Mouse (Mus musculus) olfactory bulb, adult 2 months (tissue): ENCODE results near the gene Hist1h2bq. TPM values are rescaled to one million over a fixed set of nuclear protein-coding genes. Genes with fewer than 3 reads are reported as not detected.
A peak's percentile ranks its signal among the peaks of the same experiment; 100 is the strongest.

Experiments used
- H3K27ac ChIP-seq: fragments of 200-500 bp; 2 replicates; pipeline ENCODE4 v1.5.1; 2012; ENCODE audit warnings: low read depth, low read length; ENCODE audit not compliant: insufficient read depth
- H3K4me1 ChIP-seq: fragments of 200-500 bp; 2 replicates; pipeline ENCODE4 v1.6.1; 2012; ENCODE audit warnings: low read length; ENCODE audit not compliant: control insufficient read depth, insufficient read depth
- H3K4me3 ChIP-seq: fragments of 200-500 bp; 2 replicates; pipeline ENCODE4 v1.5.1; 2012; ENCODE audit warnings: mild to moderate bottlenecking, low read depth, low read length, moderate library complexity; ENCODE audit not compliant: insufficient read depth
- CTCF ChIP-seq: fragments of 200-500 bp; IDR thresholded peaks from 2 replicates; pipeline ENCODE4 v1.5.1; 2012; ENCODE audit warnings: low read depth, mild to moderate bottlenecking, low read length, moderate library complexity; ENCODE audit not compliant: insufficient read depth
- POLR2A ChIP-seq: fragments of 200-500 bp; IDR thresholded peaks from 2 replicates; pipeline ENCODE4 v1.6.1; 2012; ENCODE audit warnings: mild to moderate bottlenecking, low read depth, low read length, moderate library complexity; ENCODE audit not compliant: insufficient read depth
- WGBS: fragments of 180-500 bp; shearing (Covaris S2); methylation state at CpG from one replicate; pipeline ENCODE4 v1.1.7; 2018; 5-methylcytosine and 5-hydroxymethylcytosine counted together
- polyA plus RNA-seq: library from polyadenylated mRNA; stranded (reverse); fragments of >200 nt; gene quantifications from 2 replicates; pipeline ENCODE4 v1.2.4, GENCODE M21; 2012; ENCODE audit warnings: low replicate concordance; ENCODE audit not compliant: missing spikeins, insufficient read depth, insufficient read length

Hist1h2bq gene
- polyA plus RNA-seq, 1 experiment = not detected

- H3K4me3 ChIP-seq = no peak overlapping the region
Observed at GRCm38 (mm10) chr13:21781639-21782038, 28.4 kb downstream of the Hist1h2bq start.

GRCm38 (mm10) chr13:21781021-21781555, 28.9 kb downstream of the Hist1h2bq start:
- no peak for TF ChIP-seq POLR2A
- no peak for TF ChIP-seq CTCF
- WGBS = 50% methylated on average over 6 of the region's 6 CpGs
- Histone ChIP-seq H3K27ac (no peak overlapping the region), H3K4me1 (no peaks in the 10 kb centered on the region; the same call in 1 of the 2 replicates), H3K4me3 (no peak overlapping the region)

More at GRCm38 (mm10) chr13:21781639-21782038, 28.4 kb downstream of the Hist1h2bq start:
- 92% methylated on average over 1 of the region's 1 CpGs for whole genome bisulfite sequencing
- no peaks in the 10 kb centered on the region; the same call in 1 of the 2 replicates for H3K4me1 ChIP-seq
- TF ChIP-seq POLR2A = no peak
- H3K27ac ChIP-seq = no peak overlapping the region

- peak within 1 kb of the TSS; percentile 43 for H3K27ac ChIP-seq
- under 1% methylated on average over 44 of the region's 44 CpGs for WGBS
Observed at GRCm38 (mm10) chr13:21779767-21780731, 29.9 kb downstream of the Hist1h2bq start, which contains the start of gene Hist1h1b. Gene Hist1h1b, minus strand, starts transcription at chr13:21780625.

GRCm38 (mm10) chr13:21778814-21779766, 30.9 kb downstream of the Hist1h2bq start:
- Histone ChIP-seq H3K27ac (peak overlapping the region; percentile 43; the same call in 1 of the 2 replicates), H3K4me3 (peak overlapping the region; percentile 62), H3K4me1 (no peaks in the 10 kb centered on the region; the same call in 1 of the 2 replicates)
- TF ChIP-seq CTCF = no peak
- TF ChIP-seq POLR2A = no peak
- 2% methylated on average over 33 of the region's 33 CpGs for WGBS

More at GRCm38 (mm10) chr13:21779767-21780731, 29.9 kb downstream of the Hist1h2bq start, which contains the start of gene Hist1h1b:
- Histone ChIP-seq H3K4me1 (no peaks in the 10 kb centered on the region; the same call in 1 of the 2 replicates), H3K4me3 (peak within 1 kb of the TSS; percentile 62)
- peak; percentile 29; the same call in 1 of the 2 replicates for TF ChIP-seq POLR2A
- no peak for TF ChIP-seq CTCF

Other genes starting within 250 kb of the Hist1h2bq start
- not detected in 2 replicates for gene Olfr1364, start 228.4 kb downstream of the Hist1h2bq start, polyA plus RNA-seq
- gene Olfr1362, start 196.2 kb downstream of the Hist1h2bq start, polyA plus RNA-seq = not detected in 2 replicates
- gene Olfr11, start 167.7 kb downstream of the Hist1h2bq start, polyA plus RNA-seq = not detected in 2 replicates
- not detected in 2 replicates for gene Olfr1361, start 146.8 kb downstream of the Hist1h2bq start, polyA plus RNA-seq
- gene Olfr1360, start 132.8 kb downstream of the Hist1h2bq start, polyA plus RNA-seq = not detected in 2 replicates
- not detected in 2 replicates for gene Olfr1359, start 112.1 kb downstream of the Hist1h2bq start, polyA plus RNA-seq
- not detected in 2 replicates for gene Hist1h2bl, start 94.1 kb downstream of the Hist1h2bq start, polyA plus RNA-seq
- gene Hist1h2ai, start 93.8 kb downstream of the Hist1h2bq start, polyA plus RNA-seq = not detected in 2 replicates
- not detected in 2 replicates for gene Hist1h3h, start 92.5 kb downstream of the Hist1h2bq start, polyA plus RNA-seq
- not detected in 2 replicates for gene Hist1h2bm, start 88.2 kb downstream of the Hist1h2bq start, polyA plus RNA-seq
- not detected in 2 replicates for gene Hist1h4j, start 75.1 kb downstream of the Hist1h2bq start, polyA plus RNA-seq
- gene Hist1h4k, start 59.7 kb downstream of the Hist1h2bq start, polyA plus RNA-seq = not detected in 2 replicates
- not detected in 2 replicates for gene Hist1h2ak, start 56.4 kb downstream of the Hist1h2bq start, polyA plus RNA-seq
- not detected in 2 replicates for gene Hist1h2bn, start 56.1 kb downstream of the Hist1h2bq start, polyA plus RNA-seq
- not detected in 2 replicates for gene Hist1h1b, start 29.6 kb downstream of the Hist1h2bq start, polyA plus RNA-seq
- gene Hist1h3i, start 26.8 kb downstream of the Hist1h2bq start, polyA plus RNA-seq = not detected in 2 replicates
- not detected in 2 replicates for gene Hist1h2an, start 23.0 kb downstream of the Hist1h2bq start, polyA plus RNA-seq
- gene Hist1h2bp, start 22.7 kb downstream of the Hist1h2bq start, polyA plus RNA-seq = not detected in 2 replicates
- gene Hist1h2ao, start 268 bp upstream of the Hist1h2bq start, polyA plus RNA-seq = not detected in 2 replicates
- gene Hist1h4m, start 1.5 kb upstream of the Hist1h2bq start, polyA plus RNA-seq = not detected in 2 replicates
- not detected in 2 replicates for gene Hist1h4n, start 22.0 kb upstream of the Hist1h2bq start, polyA plus RNA-seq
- gene Hist1h2ap, start 23.3 kb upstream of the Hist1h2bq start, polyA plus RNA-seq = not detected in 2 replicates
- gene Hist1h2br, start 23.5 kb upstream of the Hist1h2bq start, polyA plus RNA-seq = not detected in 2 replicates
- gene Zfp184, start 134.9 kb upstream of the Hist1h2bq start, polyA plus RNA-seq = not detected in 2 replicates
- not detected in 2 replicates for gene Pom121l2, start 171.0 kb upstream of the Hist1h2bq start, polyA plus RNA-seq
- gene Prss16, start 199.5 kb upstream of the Hist1h2bq start, polyA plus RNA-seq = 263 TPM in 1 of 2 replicates, not detected in the other
- gene Hist1h2ah, start 225.4 kb upstream of the Hist1h2bq start, polyA plus RNA-seq = not detected in 2 replicates
- gene Hist1h2bk, start 225.7 kb upstream of the Hist1h2bq start, polyA plus RNA-seq = not detected in 2 replicates
- gene Hist1h4i, start 231.2 kb upstream of the Hist1h2bq start, polyA plus RNA-seq = not detected in 2 replicates
- gene Hist1h2ag, start 232.7 kb upstream of the Hist1h2bq start, polyA plus RNA-seq = not detected in 2 replicates
- gene Hist1h2bj, start 233.0 kb upstream of the Hist1h2bq start, polyA plus RNA-seq = not detected in 2 replicates